Mouse (Mus musculus): ENCODE data around the gene Gm10665. TPM values are rescaled to one million over a fixed set of nuclear protein-coding genes. Genes with fewer than 3 reads are reported as not detected.
"Not testable (repeated sequence)": the region's sequence is repeated elsewhere in the genome, so short reads cannot be mapped to it uniquely, and the experiment has no call there.

The Gm10665 gene
- polyA plus RNA-seq (2017; shearing (Covaris generic)): not detected

DNA sequence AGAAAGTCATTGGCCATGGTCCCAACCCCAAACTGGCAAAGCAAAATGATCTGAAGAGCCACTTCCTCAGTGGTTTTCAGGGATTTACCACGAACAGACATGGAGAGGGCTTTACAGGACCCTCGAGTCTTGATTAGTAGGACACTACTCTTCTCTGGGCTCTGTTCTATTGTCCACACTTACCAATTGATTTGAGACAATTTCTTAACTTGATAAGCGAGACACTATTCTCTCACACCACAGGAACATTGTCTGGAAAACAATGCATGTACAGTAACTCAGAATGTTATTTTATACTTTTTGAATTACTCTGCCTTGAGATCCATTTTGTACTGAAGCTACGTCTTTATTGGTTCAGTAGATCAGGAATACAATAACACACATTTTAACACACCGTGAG, at the start of gene Gm10665:
TSS of gene Gm10665 (minus strand) at position 101 of the 400 bp plus-strand sequence.
- not testable (repeated sequence) for ATAC-seq

DNA sequence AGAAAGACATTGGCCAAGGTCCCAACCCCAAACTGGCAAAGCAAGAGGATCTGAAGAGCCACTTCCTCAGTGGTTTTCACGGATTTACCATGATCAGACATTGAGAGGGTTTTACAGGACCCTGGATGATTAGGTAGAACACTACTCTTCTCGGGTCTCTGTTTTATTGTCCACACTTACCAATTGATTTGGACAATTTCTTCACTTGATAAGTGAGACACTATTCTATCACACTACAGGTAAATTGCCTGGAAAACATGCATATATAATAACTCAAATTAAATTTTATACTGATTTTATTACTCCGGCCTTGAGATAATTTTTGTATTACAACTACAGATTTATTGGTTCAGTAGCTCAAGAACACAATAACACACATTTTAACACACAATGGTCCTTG, 35.7 kb upstream of the Gm10665 start, which contains the start of gene Vmn1r151:
TSS of gene Vmn1r151 (minus strand) at position 101 of the 400 bp plus-strand sequence.
- not testable (repeated sequence) for ATAC-seq

DNA sequence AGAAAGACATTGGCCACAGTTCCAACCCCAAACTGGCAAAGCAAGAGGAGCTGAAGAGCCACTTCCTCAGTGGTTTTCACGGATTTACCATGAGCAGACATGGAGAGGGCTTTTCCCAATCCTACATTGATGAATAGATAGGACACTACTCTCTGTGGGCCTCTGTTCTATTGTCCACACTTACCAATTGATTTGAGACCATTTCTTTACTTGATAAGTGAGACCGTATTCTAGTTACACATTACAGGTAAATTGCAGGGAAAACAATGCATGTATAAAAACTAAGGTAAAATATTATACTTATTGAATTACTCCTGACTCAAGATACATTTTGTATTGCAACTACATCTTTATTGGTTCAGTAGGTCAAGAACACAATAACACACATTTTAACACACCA, 25.7 kb downstream of the Gm10665 start, which contains the start of gene Vmn1r149:
TSS of gene Vmn1r149 (minus strand) at position 101 of the 400 bp plus-strand sequence.
- ATAC-seq: not testable (repeated sequence)

DNA sequence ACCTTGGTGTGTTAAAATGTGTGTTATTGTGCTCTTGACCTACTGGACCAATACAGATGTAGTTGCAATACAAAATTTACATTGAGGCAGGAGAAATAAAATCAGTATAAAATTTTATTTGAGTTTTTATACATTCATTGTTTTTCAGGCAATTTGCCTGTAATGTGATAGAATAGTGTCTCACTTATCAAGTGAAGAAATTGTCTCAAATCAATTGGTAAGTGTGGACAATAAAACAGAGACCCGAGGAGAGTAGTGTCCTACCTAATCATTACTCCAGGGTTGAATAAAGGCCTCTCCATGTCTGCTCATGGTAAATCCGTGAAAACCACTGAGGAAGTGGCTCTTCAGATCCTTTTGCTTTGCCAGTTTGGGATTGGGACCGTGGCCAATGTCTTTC, 50.6 kb downstream of the Gm10665 start, which contains the start of gene Vmn1r148:
TSS of gene Vmn1r148 (plus strand) at position 301 of the 400 bp plus-strand sequence.
- not testable (repeated sequence) for ATAC-seq

Other genes starting within 250 kb of the Gm10665 start
- not detected for gene Gm8453, start 234.6 kb downstream of the Gm10665 start, polyA plus RNA-seq (2017; shearing (Covaris generic))
- not detected for gene Gm4187, start 134.4 kb downstream of the Gm10665 start, polyA plus RNA-seq (2017; shearing (Covaris generic))
- gene Gm8660, start 93.0 kb downstream of the Gm10665 start, polyA plus RNA-seq (2017; shearing (Covaris generic)): not detected
- gene Vmn1r148, start 50.5 kb downstream of the Gm10665 start, polyA plus RNA-seq (2017; shearing (Covaris generic)): not detected
- gene Vmn1r149, start 25.8 kb downstream of the Gm10665 start, polyA plus RNA-seq (2017; shearing (Covaris generic)): not detected
- not detected for gene Vmn1r151, start 35.6 kb upstream of the Gm10665 start, polyA plus RNA-seq (2017; shearing (Covaris generic))
- not detected for gene Vmn1r152, start 58.9 kb upstream of the Gm10665 start, polyA plus RNA-seq (2017; shearing (Covaris generic))
- gene Gm8677, start 70.8 kb upstream of the Gm10665 start, polyA plus RNA-seq (2017; shearing (Covaris generic)): not detected
- not detected for gene Gm4201, start 101.3 kb upstream of the Gm10665 start, polyA plus RNA-seq (2017; shearing (Covaris generic))
- gene Gm4565, start 124.1 kb upstream of the Gm10665 start, polyA plus RNA-seq (2017; shearing (Covaris generic)): not detected
- not detected for gene Vmn1r155, start 193.9 kb upstream of the Gm10665 start, polyA plus RNA-seq (2017; shearing (Covaris generic))
- gene Gm8693, start 228.2 kb upstream of the Gm10665 start, polyA plus RNA-seq (2017; shearing (Covaris generic)): not detected

Measured in CD4-positive, CD25-positive, alpha-beta regulatory T cell, adult 4 months (primary cell).